Mouse (Mus musculus) thymus, adult 2 months (tissue): ENCODE data around the gene F8a. TPM values are rescaled to one million over a fixed set of nuclear protein-coding genes. Genes with fewer than 3 reads are reported as not detected.
"Not testable (repeated sequence)": the region's sequence is repeated elsewhere in the genome, so short reads cannot be mapped to it uniquely, and the experiment has no call there.

Experiments used
- DNase-seq: peaks from one replicate; pipeline ENCODE4 v3.0.0; 2021
- H3K27ac ChIP-seq: fragments of 200-500 bp; 2 replicates; pipeline ENCODE4 v1.5.1; 2012; ENCODE audit warnings: low read length, control low read depth; ENCODE audit not compliant: control insufficient read depth, insufficient read depth
- H3K27me3 ChIP-seq: fragments of 200-500 bp; 2 replicates; pipeline ENCODE4 v1.6.1; 2012; ENCODE audit warnings: mild to moderate bottlenecking, low read length, moderate library complexity, mixed read lengths; ENCODE audit not compliant: control insufficient read depth, insufficient read depth
- H3K36me3 ChIP-seq: fragments of 200-500 bp; 2 replicates; pipeline ENCODE4 v1.6.1; 2012; ENCODE audit warnings: mild to moderate bottlenecking, low read length, moderate library complexity; ENCODE audit not compliant: control insufficient read depth, insufficient read depth
- H3K4me1 ChIP-seq: fragments of 200-500 bp; replicated peaks from 2 replicates; pipeline ENCODE4 v1.6.1; 2012; ENCODE audit warnings: low read length; ENCODE audit not compliant: control insufficient read depth, insufficient read depth
- H3K4me3 ChIP-seq: fragments of 200-500 bp; 2 replicates; pipeline ENCODE4 v1.5.1; 2012; ENCODE audit warnings: mild to moderate bottlenecking, low read length, control low read depth, moderate library complexity; ENCODE audit not compliant: control insufficient read depth, insufficient read depth
- CTCF ChIP-seq: fragments of 200-500 bp; IDR thresholded peaks from 2 replicates; pipeline ENCODE4 v1.5.1; 2012; ENCODE audit warnings: mild to moderate bottlenecking, control low read depth, low read length, moderate library complexity, borderline replicate concordance; ENCODE audit not compliant: control insufficient read depth, poor library complexity, insufficient read depth; ENCODE audit errors: extremely low read depth
- POLR2A ChIP-seq: fragments of 200-500 bp; IDR thresholded peaks from 2 replicates; pipeline ENCODE4 v1.6.1; 2012; ENCODE audit warnings: mild to moderate bottlenecking, low read length, control low read depth, moderate library complexity; ENCODE audit not compliant: control insufficient read depth, poor library complexity, insufficient read depth; ENCODE audit errors: extremely low read depth
- WGBS: fragments of 180-500 bp; shearing (Covaris S2); methylation state at CpG from one replicate; pipeline ENCODE4 v1.1.7; 2018; 5-methylcytosine and 5-hydroxymethylcytosine counted together
- polyA plus RNA-seq: library from polyadenylated mRNA; depleted of rRNA; stranded (reverse); fragments of >200 nt; gene quantifications from 2 replicates; pipeline ENCODE4 v1.2.3, GENCODE M21; 2012; rRNA removed

F8a gene
- 21.8 and 26.5 TPM in 2 replicates for polyA plus RNA-seq

DNA sequence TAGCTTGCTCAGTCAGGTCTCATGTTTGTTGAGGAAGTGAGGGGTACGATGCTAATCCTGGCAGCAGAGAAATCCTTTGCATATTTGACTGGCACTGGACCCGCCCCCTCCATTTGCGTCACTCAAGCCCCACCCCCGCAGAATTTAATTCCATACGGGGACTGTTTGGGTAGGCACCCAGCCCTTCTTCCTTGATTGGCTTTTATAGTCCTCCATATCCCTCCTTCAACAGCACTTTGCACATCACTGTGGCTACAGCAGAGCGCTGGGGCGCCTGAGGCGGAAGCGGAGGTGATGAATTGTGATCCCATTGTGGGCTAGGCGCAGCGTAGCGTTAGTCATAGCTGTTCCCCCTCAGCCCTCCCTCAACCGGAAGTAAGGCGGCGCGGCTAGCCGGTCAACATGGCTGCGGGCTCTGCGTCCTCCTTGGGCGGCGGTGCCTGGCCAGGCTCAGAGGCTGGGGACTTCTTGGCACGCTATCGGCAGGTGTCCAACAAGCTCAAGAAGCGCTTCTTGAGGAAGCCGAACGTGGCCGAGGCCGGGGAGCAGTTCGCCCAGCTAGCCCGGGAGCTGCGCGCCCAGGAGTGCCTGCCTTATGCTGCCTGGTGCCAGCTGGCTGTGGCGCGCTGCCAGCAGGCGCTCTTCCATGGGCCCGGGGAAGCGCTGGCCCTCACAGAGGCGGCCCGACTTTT lies at the start of gene F8a:
Gene F8a (plus strand): TSS at position 378 of the 692 bp plus-strand sequence.
- TF ChIP-seq POLR2A (peak; percentile 77; the same call in 1 of the 2 replicates), CTCF (no peak)
- 2% methylated on average over 36 of the region's 39 CpGs for WGBS
- Histone ChIP-seq H3K27me3 (no peaks in the 10 kb centered on the region), H3K27ac (peak within 1 kb of the TSS; percentile 87), H3K4me3 (peak within 1 kb of the TSS; percentile 95), H3K4me1 (peaks cover 4% of the 10 kb centered on the region), H3K36me3 (no peaks in the 10 kb centered on the region)
- peak; percentile 75 for DNase-seq

DNA sequence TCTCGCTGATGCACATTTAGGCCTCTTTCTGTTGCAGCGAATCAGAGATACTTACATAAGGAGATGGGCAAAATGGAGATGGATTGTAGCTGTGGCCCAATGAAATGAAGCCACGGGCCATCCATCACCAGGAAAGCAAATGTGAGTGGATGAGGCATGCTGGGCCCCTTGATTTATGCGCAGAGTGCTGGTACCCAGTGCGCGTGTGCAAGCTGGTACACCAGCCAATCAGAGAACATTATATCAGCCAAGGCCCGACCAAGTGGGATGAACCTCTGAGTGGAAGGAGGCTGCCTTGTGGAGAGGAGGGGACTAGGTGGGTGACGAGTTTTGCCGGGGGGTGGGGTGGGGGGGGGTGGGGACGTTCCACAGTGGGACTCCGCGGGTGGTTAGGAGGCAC lies 36.2 kb upstream of the F8a start, which contains the start of gene Xlr3b:
Gene Xlr3b (plus strand): TSS at position 274 of the 400 bp plus-strand sequence.
- H3K27ac ChIP-seq, H3K4me1 ChIP-seq, H3K27me3 ChIP-seq, H3K4me3 ChIP-seq, H3K36me3 ChIP-seq: not testable (repeated sequence)
- DNase-seq, result peak; percentile 4
- WGBS, result 84% methylated on average over 12 of the region's 12 CpGs

- not testable (repeated sequence) for H3K4me1 ChIP-seq, H3K27ac ChIP-seq, H3K27me3 ChIP-seq, H3K36me3 ChIP-seq
- DNase-seq, result peak; percentile 36
- WGBS, result 4% methylated on average over 15 of the region's 19 CpGs
- H3K4me3 ChIP-seq, result peak within 1 kb of the TSS; percentile 37
These were observed 14.1 kb upstream of the F8a start, which contains the start of gene Xlr4b for GRCm38 (mm10) chrX:73213819-73214564. TSS of gene Xlr4b (plus strand) at chrX:73214333.

GRCm38 (mm10) chrX:73225365-73225764 lies 2.7 kb upstream of the F8a start:
- WGBS, result 84% methylated on average over 1 of the region's 1 CpGs
- Histone ChIP-seq H3K36me3 (no peaks in the 10 kb centered on the region), H3K4me1 (peaks cover 4% of the 10 kb centered on the region), H3K27ac (no peak overlapping the region), H3K27me3 (no peaks in the 10 kb centered on the region), H3K4me3 (no peak overlapping the region)
- TF ChIP-seq CTCF, result no peak
- no peak for TF ChIP-seq POLR2A
- DNase-seq, result no peak

DNA sequence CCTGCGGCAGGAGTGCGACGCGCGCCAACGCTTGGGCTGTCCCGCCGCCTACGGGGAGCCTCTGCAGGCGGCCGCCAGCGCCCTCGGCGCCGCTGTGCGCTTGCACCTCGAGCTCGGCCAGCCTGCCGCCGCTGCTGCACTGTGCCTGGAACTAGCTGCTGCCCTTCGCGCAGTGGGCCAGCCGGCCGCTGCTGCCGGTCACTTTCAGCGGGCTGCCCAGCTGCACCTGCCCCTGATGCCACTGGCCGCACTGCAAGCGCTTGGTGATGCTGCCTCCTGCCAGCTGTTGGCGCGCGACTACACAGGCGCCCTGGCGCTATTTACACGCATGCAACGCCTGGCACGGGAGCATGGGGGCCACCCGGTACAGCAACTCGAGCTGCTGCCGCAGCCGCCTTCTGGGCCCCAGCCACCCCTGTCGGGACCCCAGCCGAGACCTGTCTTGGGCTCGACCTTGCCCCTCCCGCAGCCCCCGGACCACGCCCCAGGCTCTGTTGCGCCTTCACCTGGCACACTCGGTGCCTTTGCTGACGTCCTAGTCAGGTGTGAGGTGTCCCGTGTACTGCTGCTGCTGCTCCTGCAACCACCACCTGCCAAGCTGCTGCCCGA lies 619 bp downstream of the F8a start:
- H3K4me3 ChIP-seq, result peak overlapping the region; percentile 95
- WGBS, result under 1% methylated on average over 41 of the region's 51 CpGs
- peaks cover 4% of the 10 kb centered on the region for H3K4me1 ChIP-seq
- H3K27ac ChIP-seq, result peak overlapping the region; percentile 87
- no peak for TF ChIP-seq CTCF
- no peak for TF ChIP-seq POLR2A
- DNase-seq, result peak; percentile 67
- no peaks in the 10 kb centered on the region for H3K27me3 ChIP-seq
- no peaks in the 10 kb centered on the region for H3K36me3 ChIP-seq

DNA sequence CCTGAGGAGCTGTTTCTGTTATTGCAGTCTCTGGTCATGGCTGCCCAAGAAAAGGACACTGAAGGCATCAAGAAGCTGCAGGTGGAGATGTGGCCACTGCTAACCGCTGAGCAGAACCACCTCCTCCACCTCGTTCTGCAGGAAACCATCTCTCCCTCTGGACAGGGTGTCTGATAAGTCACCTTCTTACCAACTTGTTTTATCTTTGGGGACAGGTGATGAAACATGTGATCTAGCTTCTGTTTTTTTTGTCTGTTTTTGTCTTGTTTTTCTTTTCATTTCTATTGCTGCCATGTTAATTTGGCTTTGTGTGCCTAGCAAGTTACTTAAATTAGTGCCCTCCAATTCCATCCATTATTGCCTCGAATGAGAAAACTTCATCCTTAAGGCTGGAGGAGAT lies 1.2 kb downstream of the F8a start:
- H3K4me1 ChIP-seq, result peaks cover 4% of the 10 kb centered on the region
- H3K4me3 ChIP-seq, result peak overlapping the region; percentile 95
- 21% methylated on average over 3 of the region's 3 CpGs for WGBS
- H3K27ac ChIP-seq, result peak overlapping the region; percentile 33; the same call in 1 of the 2 replicates
- no peak for TF ChIP-seq POLR2A
- no peak for TF ChIP-seq CTCF
- H3K27me3 ChIP-seq, result no peaks in the 10 kb centered on the region
- DNase-seq, result no peak
- no peaks in the 10 kb centered on the region for H3K36me3 ChIP-seq

- 32% methylated on average over 14 of the region's 14 CpGs for WGBS
- H3K4me1 ChIP-seq, H3K27ac ChIP-seq, H3K27me3 ChIP-seq, H3K4me3 ChIP-seq, H3K36me3 ChIP-seq: not testable (repeated sequence)
- DNase-seq, result peak; percentile 2
These were observed 14.8 kb downstream of the F8a start, which contains the start of gene Xlr4c for GRCm38 (mm10) chrX:73242821-73243325. TSS of gene Xlr4c (minus strand) at chrX:73243130.

DNA sequence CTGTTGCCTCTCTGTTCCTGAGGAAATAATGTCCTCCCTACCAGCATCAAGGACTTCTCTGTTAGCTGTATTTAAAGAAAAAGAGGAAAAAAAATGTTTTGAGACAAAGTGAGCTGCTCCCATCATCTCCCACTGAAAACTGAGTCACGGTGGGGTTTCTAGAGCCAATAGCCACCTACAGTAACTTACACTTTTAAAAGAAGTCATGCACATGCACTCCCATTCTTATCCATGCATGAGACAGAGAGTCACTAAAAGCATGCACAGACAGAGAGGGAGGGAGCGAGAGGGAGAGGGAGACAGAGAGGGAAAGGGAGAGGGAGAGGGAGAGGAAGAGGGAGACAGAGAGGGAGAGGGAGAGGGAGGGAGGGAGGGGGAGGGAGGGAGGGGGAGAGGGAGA lies 34.3 kb downstream of the F8a start:
- H3K27me3 ChIP-seq, DNase-seq, H3K4me1 ChIP-seq, H3K27ac ChIP-seq, H3K4me3 ChIP-seq, H3K36me3 ChIP-seq: not testable (repeated sequence)
- 83% methylated on average over 1 of the region's 2 CpGs for WGBS

DNA sequence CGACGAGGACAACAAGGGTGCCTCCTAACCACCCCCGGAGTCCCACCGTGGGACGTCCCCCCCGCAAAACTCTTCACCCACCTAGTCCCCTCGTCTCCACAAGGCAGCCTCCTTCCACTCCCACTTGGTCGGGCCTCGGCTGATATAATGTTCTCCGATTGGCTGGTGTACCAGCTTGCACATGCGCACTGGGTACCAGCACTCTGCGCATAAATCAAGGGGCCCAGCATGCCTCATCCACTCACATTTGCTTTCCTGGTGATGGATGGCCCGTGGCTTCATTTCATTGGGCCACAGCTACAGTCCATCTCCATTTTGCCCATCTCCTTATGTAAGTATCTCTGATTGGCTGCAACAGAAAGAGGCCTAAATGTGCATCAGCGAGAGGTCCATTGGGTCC lies 37.2 kb downstream of the F8a start, which contains the start of gene Xlr3c:
Gene Xlr3c (minus strand): TSS at position 121 of the 400 bp plus-strand sequence.
- H3K4me1 ChIP-seq, H3K27me3 ChIP-seq, H3K4me3 ChIP-seq, H3K27ac ChIP-seq, DNase-seq, H3K36me3 ChIP-seq: not testable (repeated sequence)
- WGBS, result 95% methylated on average over 14 of the region's 14 CpGs
